Mouse (Mus musculus): Measurements from ENCODE around the gene Tmc8.

Tmc8 gene

DNA sequence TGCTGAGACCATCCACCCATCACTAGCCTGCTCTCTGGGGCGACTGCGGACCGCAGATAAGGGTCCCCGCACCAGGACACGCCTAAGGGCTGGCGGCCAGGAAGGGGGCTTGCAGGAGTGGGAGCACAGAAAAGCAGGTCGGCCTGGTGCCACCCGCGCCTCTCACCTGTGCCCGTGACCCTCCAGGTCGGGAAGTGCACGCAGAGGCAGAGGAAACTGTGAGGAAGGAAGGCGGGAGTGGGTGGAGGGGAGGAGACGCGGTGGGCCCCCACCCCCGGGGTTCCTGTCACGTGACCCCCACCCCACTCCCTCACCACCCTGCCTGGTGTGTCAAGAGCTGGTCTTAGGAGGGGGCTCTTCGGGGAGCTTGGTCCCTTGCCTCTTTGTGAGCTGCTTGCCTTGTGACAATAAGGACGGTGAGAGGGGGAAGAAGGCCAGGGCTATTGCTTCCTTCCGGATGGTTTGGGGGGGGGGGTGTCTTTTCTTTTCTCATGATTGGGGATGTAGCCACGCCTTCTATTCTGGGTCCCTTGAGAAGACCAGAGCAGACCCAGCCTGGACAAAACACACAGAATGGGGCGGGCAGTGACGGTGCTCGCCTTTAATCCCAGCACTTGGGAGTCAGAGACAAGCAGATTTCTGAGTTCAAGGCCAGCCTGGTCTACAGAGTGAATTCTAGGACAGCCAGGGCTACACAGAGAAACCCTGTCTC is at the start of gene Tmc8, which contains the start of gene Tmc6:
Tmc8 (plus strand) TSS at position 84 of the 712 bp plus-strand sequence.
Tmc6 (minus strand) TSS at position 206 of the 712 bp plus-strand sequence.
- no peak for DNase-seq

DNA sequence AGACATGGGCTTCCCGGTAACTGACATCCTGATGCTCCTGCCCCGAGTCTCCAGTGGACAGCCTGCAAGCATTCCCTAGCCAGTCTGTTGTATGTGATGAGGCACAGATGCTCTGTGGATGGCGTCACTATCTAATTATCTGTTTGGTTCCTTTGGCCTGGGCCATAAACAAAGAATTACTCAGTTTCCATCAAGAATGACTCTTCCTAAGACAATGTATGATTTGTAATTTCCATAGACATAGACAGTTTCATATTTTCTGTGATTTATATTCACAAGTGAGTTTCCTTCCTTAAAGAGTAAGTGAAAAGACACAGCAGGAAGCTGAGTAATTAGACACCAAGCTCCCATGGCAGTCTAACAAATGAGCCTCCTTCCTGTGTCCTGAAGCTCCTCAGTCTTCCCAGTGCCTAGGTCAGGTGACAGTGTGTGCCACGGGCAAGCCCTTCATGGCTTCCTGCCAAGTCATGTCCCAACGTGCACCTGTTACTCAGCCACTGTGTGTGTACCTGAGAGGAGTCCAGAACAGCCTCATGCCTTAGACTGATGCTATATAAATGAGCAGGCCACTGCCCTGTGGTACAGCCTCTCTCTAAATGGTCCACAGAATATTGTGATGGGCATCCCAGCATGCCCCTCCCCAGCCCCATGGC is 45.7 kb upstream of the Tmc8 start:
- DNase-seq, result peak; percentile 49 to 62

DNA sequence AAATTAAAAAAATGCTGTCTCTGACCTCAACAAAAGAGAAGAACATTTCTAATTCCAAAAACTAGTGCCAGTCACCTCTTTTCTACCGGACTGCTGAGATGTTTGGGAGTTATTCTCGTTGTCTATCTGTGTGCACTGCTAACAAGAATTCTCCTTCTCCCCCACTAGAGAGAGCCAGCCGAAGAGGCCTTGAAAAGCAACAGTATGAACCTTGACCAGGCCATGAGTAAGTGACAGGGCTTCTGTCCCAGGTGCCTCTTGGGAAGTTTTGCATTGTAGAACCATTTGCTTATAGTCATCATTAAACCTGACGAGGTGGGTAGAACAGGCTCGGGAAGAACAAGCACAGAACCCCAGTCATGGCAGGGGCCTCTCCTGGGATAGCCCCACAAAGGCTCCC is 43.8 kb upstream of the Tmc8 start:
- no peak for DNase-seq

DNA sequence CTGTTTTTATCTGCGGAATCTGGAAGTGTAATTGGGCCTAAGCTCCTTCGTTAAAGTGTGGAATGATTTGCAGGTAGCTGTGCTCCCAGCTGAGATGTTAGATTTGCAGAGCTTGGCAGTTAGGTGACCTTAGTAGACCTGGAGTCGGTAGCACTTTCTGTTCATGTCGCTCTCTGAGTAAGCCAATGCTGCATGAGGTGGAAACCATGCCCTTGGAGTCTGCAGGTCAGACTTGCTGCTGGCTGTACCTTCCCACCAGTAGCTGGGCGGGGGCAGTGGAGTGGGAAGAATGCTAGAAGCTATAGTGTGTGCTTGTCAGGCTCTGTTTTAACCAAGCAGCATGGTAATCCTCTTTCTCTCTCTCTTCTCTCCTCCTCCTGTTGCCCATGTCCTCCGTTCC is 40.7 kb upstream of the Tmc8 start:
- no peak for DNase-seq

DNA sequence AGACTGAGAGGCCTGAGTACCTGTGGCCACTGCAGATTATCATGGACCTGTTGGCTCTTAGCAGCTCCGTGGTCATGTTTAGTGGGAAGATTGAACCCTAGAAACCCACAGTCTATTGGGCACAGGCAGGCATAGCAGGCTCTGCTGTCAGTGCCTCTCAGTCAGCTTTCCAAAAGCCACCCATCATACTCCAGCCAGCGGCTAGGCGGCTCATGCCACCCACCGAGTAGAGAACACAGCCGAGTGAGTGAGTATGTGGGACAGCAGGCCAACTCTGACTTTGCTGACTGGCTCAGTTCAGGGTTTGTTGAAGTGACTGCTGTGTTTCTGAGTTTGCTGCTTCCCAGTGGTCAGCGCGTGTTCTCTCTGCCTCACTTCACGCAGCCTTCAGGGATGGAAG is 39.6 kb upstream of the Tmc8 start:
- DNase-seq, result no peak

DNA sequence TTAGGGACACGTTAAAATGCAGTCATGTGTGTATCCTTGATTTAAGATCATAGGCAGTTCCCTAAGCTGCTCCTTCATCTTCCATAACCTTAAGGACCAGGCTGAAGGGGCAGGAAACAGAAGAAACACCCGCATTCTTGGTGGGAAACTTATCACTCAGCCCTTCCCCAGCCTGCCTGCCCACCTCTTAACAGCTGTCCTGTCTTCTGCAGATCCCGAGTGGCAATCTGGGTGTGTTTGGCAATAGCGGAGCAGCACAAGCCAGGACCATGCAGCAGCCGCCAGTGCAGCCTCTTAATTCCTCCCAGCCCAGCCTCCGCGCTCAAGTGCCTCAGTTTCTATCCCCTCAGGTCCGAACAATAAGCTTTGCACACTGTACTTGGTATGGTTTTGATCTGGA is 39.2 kb upstream of the Tmc8 start:
- DNase-seq, result no peak

DNA sequence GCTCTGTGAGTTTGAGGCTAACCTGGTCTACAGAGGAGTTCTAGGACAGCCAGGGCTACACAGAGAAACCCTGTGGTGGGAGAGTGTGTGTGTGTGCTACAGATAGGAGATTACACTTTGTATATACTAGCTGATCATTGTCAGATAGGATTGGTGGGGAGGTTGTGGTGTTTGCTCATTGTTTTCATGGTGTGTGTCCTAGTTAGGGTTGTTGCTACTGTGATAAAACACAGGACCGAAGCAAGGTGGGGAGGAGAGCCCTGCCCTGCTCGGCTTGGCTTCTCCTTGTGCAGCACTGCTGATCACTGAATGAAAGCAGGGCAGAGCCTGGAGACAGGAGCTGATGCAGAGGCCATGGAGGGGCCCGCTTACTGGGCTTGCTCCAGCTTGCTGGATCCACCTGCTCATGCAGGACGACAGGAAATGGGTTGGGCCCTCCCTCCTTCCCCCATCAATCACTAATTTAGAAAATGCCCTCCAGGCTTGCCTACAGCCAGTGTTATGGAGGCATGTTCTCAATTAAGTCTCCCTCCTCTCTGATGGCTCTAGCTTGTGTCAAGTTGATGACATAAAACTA is 38.3 kb upstream of the Tmc8 start:
- DNase-seq, result no peak

DNA sequence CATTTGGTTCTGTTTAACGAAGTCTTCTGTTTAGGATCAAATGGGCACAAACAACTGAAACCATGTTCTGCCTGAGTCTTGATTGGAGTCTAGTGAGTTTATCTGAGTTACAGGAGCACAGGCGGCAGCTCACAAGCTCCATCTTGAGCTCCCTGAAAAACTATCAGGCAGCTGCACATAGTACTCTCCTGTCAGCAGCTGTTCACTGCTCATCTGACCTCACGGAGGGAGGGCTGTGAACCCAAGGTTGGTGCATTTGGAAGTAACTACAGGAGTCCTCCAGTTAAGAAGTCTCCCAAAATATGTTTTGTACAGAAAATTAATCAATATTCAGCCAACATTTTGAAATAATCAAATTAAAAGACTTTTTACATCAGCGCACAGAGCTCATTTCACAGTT is 33.2 kb upstream of the Tmc8 start:
- DNase-seq, result no peak

DNA sequence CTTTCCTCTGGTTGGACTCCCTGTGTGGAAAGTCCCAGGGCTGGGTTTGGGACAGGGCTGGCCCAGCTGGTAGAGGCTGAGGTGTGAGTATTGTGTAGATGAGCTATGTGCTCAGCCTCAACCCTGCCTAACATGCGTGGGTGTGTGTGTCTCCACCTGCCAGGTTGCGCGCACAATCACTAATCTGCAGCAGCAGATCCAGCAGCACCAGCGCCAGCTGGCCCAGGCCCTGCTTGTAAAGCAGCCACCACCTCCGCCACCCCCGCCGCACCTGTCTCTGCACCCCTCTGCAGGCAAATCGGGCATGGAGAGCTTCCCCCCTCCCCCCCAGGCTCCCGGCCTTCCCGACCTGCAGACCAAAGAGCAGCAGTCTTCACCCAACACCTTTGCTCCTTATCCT is 32.5 kb upstream of the Tmc8 start:
- no peak for DNase-seq

DNA sequence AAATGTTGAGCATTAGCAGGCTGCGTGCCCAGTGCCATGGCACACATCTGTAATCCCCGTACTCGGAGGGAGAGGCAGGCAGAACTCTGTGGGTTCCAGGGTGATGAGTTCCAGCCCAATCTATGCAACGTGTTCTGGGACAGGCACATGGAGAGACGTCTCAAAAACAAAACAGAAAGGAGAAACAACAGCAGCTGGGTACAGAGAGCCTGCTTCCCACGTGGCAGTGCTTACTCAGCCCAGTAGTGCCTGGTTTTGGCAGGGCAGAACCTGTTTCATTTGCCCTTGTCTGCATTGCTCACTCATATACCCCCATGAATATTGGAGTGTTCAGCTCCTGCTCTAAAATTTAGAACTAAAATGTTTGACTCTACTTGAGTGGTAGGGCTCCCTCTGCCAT is 30.3 kb upstream of the Tmc8 start:
- DNase-seq, result no peak

DNA sequence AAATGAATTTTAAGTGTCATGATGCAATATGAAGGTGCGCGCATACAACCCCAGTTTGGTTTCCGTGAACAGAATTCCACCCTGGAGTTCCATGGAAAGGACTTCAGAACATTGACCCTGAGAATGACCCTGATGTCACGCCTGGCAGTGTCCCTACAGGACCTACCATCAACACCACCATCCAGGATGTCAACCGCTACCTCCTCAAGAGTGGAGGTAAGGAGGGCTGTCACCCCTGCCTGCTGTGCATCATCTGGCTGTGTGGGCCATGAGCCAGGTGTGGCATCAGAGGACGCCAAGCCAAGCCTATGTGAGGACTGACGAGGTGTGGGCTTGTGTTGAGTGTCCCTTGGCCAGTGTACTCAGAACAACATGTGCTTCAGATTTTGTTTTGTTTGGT is 26.0 kb upstream of the Tmc8 start:
- no peak for DNase-seq

DNA sequence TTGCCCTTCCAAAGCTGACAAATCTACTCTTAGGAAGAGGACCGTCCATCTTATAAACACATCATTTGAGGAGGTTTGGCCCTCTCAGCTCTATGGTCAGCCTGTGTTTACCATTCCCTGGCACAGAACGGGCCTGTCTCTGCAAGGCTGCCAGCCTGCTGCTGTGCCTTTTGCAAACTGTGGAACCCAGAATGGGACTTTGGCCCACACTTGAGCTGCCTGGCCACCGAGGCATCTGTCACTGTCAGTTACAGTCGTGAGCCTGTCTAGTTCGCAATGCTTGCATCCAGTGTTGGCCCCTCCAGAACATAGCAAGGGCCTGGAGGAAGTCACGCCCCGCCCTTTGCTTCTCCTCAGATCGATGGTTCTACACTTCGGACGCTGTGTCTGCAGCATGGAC is 22.6 kb upstream of the Tmc8 start:
- DNase-seq, result peak; percentile 71 to 76

DNA sequence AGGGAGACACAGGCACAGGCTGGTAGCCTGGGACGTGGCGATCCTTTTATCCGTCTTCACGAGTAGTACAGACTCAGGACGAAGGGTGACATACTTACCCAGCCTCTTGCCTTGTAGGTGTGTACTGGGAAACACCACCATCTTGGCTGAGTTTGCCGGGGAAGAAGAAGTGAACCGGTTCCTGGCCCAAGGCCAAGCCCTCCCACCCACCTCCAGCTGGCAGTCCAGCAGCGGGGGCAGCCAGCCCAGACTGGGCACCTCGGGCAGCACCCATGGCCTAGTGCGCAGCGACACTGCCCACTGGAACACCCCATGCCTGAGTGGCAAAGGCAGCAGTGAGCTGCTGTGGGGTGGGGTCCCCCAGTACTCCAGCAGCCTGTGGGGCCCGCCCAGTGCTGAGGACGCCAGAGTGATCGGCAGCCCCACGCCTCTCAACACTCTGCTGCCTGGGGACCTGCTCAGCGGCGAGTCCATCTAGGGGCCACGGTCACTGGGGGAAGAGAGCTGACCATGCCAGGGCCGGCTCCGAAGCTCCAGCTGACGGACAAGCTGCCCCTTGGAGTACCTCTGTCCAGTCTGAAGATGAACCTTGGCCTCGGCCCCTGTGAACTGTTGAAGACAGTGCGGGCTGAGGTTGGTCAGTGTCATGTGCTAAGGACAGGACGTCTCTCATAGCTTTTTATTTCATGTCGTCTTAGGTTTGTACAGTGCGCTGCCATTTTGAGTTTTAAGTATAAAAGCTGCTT is 21.3 kb upstream of the Tmc8 start:
- peak; percentile 54 to 59 for DNase-seq

DNA sequence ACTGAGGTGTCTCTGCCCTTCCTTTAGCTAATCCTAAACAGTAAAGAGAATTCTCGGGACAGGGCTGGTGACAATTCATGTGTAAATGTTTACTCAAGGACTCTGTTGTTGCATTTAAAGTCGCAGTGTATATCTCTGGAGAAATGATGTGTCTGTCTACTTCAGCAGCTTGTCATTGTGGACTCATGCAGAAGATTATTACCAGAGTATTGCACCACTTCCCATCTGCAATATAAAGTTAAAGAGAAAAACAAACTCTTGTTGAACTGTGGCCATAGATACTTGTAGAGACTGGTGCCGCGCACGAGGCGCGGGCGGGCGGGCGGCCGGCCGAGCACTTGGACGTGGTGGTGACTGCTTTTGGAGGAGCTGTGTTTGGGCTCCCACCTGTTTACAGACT is 20.1 kb upstream of the Tmc8 start:
- no peak for DNase-seq

DNA sequence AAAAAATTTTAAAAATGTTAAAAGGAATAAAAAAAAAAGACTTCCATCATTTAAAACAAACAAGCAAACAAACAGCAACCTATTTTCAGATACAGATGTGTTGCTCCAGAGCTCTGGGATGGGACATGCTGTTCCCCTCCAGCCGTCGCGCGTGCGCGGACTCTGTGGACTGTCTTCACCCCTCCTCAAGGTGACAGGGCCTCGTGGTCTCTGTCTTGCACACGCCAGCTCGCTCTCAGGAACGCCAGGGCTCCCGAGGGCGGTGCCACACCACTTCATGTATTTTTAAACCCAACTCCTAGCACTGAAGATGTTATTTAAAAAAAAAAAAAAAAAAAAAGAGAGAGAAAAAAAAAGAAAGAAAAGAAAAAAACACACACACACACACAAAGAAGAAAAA is 19.6 kb upstream of the Tmc8 start:
- DNase-seq, result no peak

DNA sequence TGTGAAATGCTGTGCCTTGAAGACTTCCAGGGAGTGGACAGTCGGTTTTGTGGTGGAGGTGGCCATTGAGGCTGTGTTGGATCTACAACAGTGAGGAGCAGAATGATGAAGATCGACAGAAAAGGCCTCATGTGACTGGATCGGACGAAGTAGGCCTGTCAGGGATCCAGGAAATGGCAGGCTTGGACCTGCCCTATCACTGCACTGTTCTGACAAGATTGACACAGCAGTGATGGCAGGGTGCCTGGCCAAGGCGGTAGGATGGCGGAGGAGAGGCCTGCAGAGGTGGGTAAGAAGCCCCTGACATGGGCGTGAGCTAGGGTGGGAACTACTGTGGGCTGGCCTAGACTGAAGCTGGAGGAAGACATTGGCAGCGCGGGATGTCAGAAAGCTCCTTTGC is 17.6 kb upstream of the Tmc8 start:
- no peak for DNase-seq

DNA sequence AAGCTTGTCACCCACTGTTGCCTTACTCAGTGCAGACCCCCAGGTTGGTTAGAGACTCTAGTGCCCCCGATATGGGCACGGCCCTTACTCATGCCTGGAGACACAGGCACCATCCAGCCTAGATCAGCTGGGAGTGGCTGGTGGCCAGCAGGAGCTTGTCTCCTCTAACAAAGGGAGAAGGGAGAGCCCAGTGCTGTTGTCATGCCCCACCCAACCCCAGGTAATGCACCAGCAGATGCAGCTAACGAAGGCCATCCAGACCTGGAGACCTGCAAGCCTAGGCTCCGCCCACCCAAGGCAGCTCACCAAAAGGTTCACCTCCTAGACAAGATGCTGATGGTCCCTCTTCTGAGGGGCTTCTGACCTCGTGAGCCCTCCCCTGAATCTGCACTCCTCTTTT is 16.5 kb upstream of the Tmc8 start:
- DNase-seq, result no peak

DNA sequence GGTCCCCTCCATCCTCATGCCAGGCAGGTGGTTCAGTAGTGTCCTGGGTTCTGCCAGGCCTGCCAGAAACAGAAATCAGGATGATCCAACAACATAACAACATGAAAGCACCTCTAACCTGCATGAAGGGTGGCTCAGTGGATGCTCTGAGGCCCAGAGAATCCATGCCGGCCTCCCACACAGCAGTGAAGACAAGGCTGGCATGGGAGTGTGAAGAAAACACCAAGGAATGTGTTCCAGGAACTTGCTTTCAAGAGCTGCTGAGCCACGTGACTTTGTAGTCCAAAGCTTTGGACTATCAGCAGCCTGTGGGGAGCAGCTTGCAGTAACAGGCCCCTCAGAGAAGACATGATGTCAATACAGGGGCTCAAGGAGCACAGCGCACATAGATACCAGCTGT is 15.6 kb upstream of the Tmc8 start:
- DNase-seq, result no peak

DNA sequence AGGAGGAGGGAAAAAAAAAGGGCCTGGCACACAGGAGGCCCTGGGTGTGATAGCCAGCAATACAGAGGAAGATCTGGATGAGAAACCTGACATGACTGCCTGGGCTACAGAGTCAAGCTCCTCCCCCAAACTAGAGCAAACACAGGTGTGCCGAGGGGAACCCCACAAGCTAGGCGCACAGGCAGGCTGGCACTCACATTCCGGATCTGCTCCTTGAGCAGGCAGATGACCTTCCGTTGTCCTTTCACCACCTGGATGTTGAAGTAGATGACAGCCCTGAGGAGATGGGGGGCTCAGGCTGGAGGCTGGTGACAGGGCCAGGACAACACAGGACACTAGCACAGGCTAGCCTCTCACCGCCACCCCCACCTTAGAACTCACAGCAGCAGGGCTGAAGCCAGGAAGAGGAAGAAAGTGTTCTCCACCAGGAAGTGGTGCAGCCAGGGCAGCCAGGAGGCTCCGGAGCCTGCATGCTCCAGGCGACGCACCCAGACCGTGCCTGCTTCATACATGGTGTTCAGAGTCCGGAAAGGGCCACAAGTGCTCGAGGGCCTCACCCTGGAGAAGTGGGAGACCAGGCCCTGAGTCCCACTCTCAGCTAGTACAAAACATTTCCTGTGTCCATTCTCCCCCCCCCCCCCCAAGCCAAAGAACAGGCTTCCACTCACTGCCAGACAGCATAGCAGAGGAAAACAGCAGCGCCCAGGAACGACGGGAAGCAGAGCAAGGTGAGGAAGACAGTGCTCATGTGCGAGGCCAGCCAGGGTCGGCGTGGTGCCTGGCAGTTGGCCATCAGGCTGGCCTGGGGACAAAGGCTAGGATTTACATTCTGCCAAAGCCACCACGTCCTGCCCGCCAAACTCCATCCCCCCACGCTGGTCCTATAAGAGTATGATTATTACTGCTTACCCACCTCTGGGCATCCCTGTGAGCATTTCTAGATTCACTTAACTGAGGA is 12.9 kb upstream of the Tmc8 start:
- peak; percentile 77 to 79 for DNase-seq

DNA sequence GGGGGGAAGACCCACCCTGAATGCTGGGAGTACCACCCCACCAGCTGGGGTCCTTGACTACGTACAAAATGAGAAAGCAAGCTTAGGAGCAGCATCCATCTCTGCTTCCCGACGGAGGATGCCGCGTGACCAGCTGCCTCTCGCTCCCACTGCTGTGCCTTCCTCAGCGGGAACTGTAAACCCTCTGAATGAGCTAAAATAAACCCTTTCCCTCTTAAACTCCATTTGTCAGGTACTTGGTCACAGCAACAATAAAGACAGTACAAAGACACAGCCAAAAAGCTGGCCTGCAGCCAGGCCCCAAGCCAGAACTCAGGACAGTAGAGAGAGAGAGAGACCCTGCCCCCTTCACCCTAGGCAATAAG is 12.2 kb upstream of the Tmc8 start:
- DNase-seq, result peak in 1 of 2 experiments; percentile 46

DNA sequence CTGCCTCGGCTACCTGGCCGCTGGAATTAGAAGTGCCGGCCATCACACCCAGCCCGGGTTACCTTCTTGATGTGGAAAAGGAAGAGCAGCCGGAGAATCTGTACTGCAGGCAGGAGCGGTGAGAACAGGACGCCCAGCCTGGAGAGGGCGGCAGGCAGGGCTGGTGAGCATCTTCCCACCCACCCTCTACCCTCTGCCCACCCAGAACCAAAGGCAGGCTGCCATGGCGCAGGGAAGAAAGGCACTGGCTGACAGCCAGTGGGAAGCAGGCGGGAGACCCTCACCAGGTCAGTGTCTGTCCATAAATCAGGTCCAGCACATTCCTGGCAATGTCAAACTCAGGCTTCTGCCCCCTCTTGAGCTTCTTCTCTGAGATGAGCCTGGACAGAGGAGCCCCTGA is 11.5 kb upstream of the Tmc8 start:
- peak in 1 of 2 experiments; percentile 34 for DNase-seq

DNA sequence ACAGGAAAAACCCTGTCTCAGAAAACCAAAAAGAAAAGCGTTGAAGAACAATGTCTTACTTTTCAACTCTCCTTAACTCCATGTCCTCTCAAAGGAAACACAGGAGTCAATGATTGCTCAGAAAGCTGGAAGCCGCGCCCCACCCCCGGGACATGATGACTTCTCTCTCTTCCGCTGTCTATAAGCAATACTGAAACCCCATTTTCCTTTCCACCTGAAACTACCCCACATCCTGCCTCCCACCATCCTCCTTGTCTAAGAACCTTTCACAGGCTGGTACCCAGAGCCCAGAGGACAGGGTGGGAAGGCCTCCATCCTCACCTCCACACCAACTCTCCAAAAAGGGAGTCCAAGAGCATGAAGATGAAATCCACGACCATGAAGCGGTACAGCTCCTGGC is 9.5 kb upstream of the Tmc8 start:
- DNase-seq, result no peak

DNA sequence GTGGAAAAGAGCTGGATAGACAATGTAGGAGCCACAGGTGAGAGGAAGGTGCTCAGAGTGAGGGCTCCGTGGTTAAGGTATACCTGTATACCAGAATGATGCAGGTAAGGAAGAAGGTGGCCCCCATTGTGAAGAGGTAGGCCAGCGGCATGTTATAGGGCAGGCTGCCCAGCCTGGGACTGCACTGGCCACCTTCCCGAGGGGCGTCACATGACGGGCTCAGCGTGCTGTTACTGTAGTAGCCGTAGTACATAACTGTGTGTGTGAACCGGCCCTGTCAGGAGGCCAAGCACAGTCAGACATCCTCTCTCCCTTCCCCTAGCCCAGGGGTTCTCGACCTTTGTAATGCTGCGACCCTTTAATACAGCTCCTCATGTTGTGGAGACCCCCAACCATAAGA is 7.0 kb upstream of the Tmc8 start:
- DNase-seq, result peak; percentile 47 to 60
